Mouse (Mus musculus) erythroid progenitor cell, adult 5-6 weeks (primary cell): ENCODE results near the gene Rsbn1l. TPM values are rescaled to one million over a fixed set of nuclear protein-coding genes. Genes with fewer than 3 reads are reported as not detected.
"Not testable (repeated sequence)": the region's sequence is repeated elsewhere in the genome, so short reads cannot be mapped to it uniquely, and the experiment has no call there.

Experiments used
- ATAC-seq: replicated peaks from 2 replicates; pipeline ENCODE4 v1.8.0; 2016; ENCODE audit warnings: moderate number of reproducible peaks, mild to moderate bottlenecking, moderate TSS enrichment, inconsistent platforms; ENCODE audit not compliant: poor library complexity, low FRiP score, severe bottlenecking
- total RNA-seq, 2 experiments: library from RNA; stranded (forward) in 1 of 2; stranded (reverse) in 1 of 2; fragments of 150-400 nt in 1 of 2; fragments of 186-747, 209-891 nt in 1 of 2; gene quantifications; 2 replicates each; pipeline versions ENCODE4 v1.2.3 to v1.2.4; 2015 to 2017; ENCODE audit warnings: low replicate concordance in 2 of 2

The Rsbn1l gene
- total RNA-seq, 2 experiments from 2014 or later: 51.8 to 60.4 TPM

- ATAC-seq: peak; percentile 47
Observed at GRCm38 (mm10) chr5:20950855-20951650, 5.1 kb downstream of the Rsbn1l start.

- no peak for ATAC-seq
Observed at GRCm38 (mm10) chr5:20950516-20950854, 5.7 kb downstream of the Rsbn1l start.

DNA sequence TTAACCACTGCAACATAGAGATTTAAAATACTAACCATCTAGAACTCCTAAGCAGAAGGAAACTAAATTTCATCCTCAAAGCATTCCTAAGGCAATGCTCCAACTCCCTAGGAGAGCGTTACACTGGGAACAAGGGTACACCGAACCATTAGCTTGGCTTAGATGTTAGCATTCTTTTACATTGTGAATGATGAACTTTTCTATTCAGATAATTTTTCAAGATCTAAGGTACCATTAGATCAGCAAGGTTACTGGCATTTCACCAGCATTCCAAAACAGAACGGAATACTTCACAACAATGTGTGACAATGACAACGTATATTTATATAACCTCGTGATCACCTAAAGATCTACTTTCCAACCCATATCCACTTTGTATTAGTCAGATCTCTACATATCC is 6.1 kb downstream of the Rsbn1l start:
- no peak for ATAC-seq

DNA sequence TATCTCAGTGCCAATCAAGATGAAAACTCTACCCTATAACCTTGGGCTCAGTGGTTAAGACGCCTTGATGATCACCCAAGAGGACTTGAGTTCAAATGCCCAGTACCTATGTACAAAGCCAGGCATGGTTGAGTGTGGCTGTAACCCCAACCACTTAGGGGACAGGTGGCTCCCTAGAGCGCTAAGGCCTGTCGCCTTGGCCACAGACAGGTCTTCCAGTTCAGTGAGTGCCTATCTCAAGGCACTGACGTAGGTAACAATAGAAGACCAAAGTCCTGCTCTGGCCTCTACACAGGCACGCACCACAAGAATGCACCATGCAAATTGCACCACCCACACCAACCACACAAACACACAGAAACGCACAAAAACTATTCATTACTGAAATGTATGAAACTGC is 9.3 kb downstream of the Rsbn1l start:
- no peak for ATAC-seq

- ATAC-seq: 0 out of 2 replicates have a peak, but pooled peaks have one; percentile 47
Observed at GRCm38 (mm10) chr5:20944961-20945748, 11.0 kb downstream of the Rsbn1l start.

- ATAC-seq: not testable (repeated sequence)
Observed at GRCm38 (mm10) chr5:20943791-20944190, 12.4 kb downstream of the Rsbn1l start.

DNA sequence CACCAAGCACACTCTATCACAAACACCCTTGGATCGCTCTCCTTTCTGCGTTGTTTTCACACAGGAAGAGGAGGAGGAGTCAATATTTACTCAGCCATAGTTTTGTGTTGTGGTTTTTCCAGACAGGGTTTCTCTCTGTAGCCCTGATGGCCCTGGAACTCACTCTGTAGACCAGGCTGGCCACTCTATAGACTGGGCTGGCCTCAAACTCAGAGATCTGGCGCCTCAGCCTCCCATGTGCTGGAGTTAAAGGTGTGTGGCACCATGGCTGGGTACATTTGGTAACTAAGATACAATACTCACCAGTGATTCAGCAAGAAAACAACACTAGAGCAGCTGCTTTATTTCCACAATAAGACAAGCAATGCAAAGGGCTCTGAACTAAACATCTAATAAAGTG is 13.7 kb downstream of the Rsbn1l start:
- no peak for ATAC-seq

- peak; percentile 65 for ATAC-seq
Observed at GRCm38 (mm10) chr5:20941205-20941604, 15.0 kb downstream of the Rsbn1l start.

- ATAC-seq: 0 out of 2 replicates have a peak, but pooled peaks have one; percentile 33
Observed at GRCm38 (mm10) chr5:20940696-20941095, 15.5 kb downstream of the Rsbn1l start.

GRCm38 (mm10) chr5:20940040-20940571 is 16.1 kb downstream of the Rsbn1l start:
- ATAC-seq: no peak

- ATAC-seq: no peak
Observed at GRCm38 (mm10) chr5:20938523-20938922, 17.7 kb downstream of the Rsbn1l start.

GRCm38 (mm10) chr5:20935934-20936333 is 20.3 kb downstream of the Rsbn1l start:
- ATAC-seq: no peak

GRCm38 (mm10) chr5:20932585-20932984 is 23.6 kb downstream of the Rsbn1l start:
- no peak for ATAC-seq

DNA sequence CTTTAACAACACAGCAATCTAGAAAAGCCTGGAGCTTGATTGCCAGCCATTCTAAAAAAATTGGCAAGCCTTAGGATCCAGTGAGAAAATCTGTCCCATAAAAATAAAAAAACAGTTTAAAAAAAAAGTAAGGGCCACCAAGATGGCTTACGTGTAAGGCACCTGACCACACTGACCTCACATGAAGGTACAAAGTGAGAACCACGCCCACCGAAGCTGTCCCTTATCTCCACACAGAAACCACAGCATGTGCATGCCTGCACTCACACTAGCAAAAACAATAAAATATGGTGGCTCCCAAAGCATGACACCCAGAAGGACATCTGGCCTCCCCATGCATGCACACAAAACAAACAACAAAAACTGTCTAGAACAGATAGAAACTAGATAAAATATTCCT is 24.9 kb downstream of the Rsbn1l start:
- ATAC-seq: peak; percentile 67; the same call in 1 of the 2 replicates

DNA sequence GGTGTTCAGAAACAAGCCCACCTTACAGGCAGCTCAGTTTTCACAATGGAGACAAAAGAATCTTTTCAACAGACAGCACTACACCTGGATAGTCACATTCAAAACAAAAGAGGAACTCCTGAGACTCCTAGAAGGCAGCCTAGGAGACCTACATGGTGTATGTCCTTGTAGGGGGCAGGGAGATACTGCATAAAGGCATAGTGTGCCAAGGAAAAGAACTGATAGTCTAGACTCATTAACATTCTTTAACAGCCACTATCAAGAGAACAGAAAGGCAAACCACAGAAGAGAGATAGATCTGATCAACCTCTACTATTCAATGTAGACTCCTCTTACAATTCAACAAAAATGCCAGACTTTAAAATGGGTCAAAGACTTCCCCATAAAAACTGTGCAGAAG is 25.8 kb downstream of the Rsbn1l start:
- ATAC-seq: no peak

DNA sequence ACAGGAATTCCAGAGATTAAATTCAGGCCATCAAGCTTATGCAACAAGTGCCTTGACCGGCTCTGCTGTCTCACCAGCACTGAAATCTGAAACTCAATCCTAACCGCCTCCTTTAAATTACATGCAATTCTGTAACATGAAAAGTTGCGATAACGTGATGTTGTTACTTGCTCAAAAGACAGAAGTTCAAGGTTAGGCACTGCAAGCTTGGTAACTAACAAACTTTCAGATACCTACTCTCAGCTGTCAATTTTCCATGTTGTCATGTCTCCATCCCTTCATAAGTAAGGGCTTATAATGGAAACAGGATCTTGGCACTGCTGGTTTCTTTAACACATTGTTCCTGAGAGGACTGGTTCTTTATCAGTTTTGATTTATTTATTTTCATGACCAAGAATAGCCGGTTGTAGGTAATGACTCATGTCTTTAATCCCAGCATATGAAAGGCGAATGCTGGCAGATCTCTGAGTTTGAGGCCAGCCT is 26.5 kb downstream of the Rsbn1l start:
- ATAC-seq: no peak

DNA sequence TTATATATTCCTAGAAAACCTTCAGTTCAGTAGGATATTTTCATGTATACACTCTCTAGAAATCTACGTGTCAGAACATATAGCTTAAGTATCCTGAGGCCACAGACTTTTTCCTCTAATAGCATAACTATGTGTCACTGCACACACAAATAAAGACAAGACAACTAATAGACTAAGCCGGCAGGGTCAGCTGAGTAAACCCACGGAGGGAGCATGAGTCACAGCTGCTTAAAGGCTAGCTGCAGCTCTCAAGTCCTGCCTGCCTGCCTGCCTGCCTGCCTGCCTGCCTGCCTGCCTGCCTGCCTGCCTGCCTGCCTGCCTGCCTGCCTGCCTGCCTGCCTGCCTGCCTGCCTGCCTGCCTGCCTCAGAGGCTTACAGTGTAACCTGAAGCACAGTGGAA is 30.7 kb downstream of the Rsbn1l start:
- no peak for ATAC-seq

GRCm38 (mm10) chr5:20924608-20925007 is 31.6 kb downstream of the Rsbn1l start:
- ATAC-seq: no peak

DNA sequence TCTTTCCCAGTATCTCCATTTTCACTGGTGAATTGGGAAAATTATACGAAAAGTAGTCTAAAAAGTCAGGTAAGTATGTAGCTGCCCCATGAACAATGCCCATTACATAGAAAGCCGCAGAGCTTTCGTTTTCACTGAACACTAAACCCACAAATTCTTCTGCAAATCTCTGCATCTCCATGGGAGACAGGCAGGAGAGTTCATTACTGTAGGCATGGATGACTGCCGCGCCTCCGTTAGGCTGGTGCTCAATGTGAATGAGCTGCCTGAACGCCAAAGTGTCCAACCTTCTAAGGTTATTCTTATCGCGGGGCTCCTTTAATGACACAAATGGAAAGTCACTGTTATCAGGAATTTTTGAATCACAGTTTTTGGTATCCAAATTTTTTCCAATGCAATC is 36.6 kb downstream of the Rsbn1l start:
- no peak for ATAC-seq

DNA sequence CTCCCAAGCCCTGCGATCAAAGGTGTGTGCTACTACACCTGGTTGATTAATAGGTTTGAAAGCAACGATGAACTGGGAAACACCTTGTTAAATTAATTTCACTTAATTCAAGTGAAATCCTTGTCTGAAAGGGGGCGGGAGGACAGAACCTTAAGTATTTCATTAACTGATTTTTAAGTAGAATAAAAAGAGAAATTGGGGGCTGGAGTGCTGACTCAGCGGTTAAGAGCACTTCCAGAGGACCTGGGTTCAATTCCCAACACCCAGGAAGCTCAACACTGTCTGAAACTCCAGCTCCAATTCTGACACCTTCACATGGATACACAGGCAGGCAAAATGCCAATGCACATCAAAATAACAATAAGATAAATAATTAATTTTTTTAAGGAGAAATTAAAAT is 37.2 kb downstream of the Rsbn1l start:
- no peak for ATAC-seq
